Mouse (Mus musculus) embryonic facial prominence, embryonic 10.5 days (tissue): Measurements from ENCODE around the gene Lrp6. TPM values are rescaled to one million over a fixed set of nuclear protein-coding genes. Genes with fewer than 3 reads are reported as not detected.

Experiments
- DNase-seq: peaks from one replicate; pipeline ENCODE4 v3.0.0-alpha.2; 2017; ENCODE audit warnings: low spot score
- H3K27ac ChIP-seq: fragments of 300-500 bp; sonication (generic); replicated peaks from 2 replicates; pipeline ENCODE4 v1.5.1; 2016; ENCODE audit warnings: mild to moderate bottlenecking
- H3K27me3 ChIP-seq: fragments of 300-500 bp; sonication (generic); replicated peaks from 2 replicates; pipeline ENCODE4 v1.6.1; 2016; ENCODE audit warnings: low read depth, mild to moderate bottlenecking; ENCODE audit not compliant: poor library complexity, severe bottlenecking
- H3K36me3 ChIP-seq: fragments of 300-500 bp; sonication (generic); replicated peaks from 2 replicates; pipeline ENCODE4 v1.6.1; 2016; ENCODE audit warnings: mild to moderate bottlenecking, moderate library complexity
- H3K4me1 ChIP-seq: fragments of 300-500 bp; sonication (generic); 2 replicates; pipeline ENCODE4 v1.6.1; 2016
- H3K4me3 ChIP-seq: fragments of 300-500 bp; sonication (generic); 2 replicates; pipeline ENCODE4 v1.5.1; 2016; ENCODE audit warnings: mild to moderate bottlenecking, moderate library complexity
- H3K9me3 ChIP-seq: fragments of 300-500 bp; sonication (generic); 2 replicates; pipeline ENCODE4 v1.6.1; 2016; ENCODE audit warnings: mild to moderate bottlenecking
- WGBS: fragments of 180-500 bp; shearing (Covaris S2); methylation state at CpG from one replicate; pipeline ENCODE4 v1.1.7; 2016; 5-methylcytosine and 5-hydroxymethylcytosine counted together
- polyA plus RNA-seq: library from polyadenylated mRNA; unstranded; fragments of >200 nt; fragmentation: Nextera tagmentation; extraction: Ambion mirVana; gene quantifications from 2 replicates; pipeline ENCODE4 v1.2.1, GENCODE M21; 2016

Gene Lrp6
- polyA plus RNA-seq, 1 experiment from 2014 or later = 27.1 TPM

DNA sequence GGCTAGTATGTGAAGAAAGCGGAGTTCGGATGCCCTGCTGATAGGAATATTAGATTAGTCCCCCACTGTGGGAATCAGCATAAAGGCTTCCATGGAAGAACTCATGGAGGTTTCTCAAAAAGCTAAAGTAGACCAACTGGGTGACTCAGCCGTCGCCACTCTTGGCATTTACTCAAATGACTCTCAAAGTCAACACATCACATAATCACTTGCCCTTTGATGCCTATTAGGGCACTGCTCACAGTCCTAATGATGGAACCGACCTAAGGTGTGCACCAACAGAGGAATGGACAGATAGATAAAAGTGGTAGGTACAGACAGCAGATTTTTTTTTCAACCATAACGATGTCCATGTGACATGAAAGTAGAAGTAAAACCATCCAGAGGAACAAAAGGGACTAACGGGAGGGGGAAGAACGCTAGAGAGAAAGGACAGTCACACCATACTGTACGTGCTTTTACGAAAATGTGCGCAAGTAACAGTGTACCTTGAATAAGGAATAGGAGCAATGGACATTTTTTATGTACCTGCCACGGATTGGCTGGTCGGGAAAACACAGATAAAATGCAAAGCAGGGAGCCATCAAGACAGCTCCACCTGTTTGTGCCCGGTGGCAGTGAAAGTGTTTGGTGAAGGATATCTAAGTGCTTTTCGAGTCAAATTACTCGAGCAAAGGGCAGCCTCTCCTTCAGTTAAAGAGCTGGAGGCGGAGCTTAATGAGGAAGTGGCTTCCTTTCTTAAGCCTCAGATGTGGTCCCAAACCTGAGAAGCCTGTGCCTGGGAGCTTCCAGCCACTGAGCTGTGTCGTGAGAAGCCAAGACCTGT, 152.8 kb downstream of the Lrp6 start:
- H3K4me3 ChIP-seq = no peak overlapping the region
- no peak overlapping the region; the same call in 1 of the 2 replicates for H3K27ac ChIP-seq
- H3K36me3 ChIP-seq = no peaks in the 10 kb centered on the region
- WGBS = 63% methylated on average over 18 of the region's 18 CpGs
- H3K27me3 ChIP-seq = no peaks in the 10 kb centered on the region
- DNase-seq = no peak
- H3K4me1 ChIP-seq = peaks cover 14% of the 10 kb centered on the region
- H3K9me3 ChIP-seq = no peaks in the 10 kb centered on the region

DNA sequence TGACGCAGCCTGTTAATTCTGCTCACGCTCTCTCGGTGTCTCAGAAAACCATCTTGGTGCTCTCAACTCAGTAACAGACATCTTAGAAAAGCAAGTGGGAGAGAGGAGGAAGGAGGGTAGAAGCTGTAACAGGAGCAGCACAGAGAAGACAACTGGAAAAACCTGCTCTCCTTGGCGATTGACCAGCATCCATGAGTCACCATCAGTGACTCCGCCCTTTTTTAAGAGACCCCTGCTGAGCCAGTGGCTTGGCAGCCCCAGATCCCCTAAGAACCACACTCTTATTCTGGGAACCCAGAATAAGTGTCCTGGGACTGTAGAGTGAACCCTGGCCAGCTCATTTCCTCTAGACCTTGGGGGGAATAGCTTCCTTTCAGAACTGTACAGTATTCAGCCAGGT, 159.5 kb downstream of the Lrp6 start:
- no peak for DNase-seq
- H3K36me3 ChIP-seq = no peaks in the 10 kb centered on the region
- H3K27me3 ChIP-seq = no peaks in the 10 kb centered on the region

GRCm38 (mm10) chr6:134403684-134404070, 163.1 kb downstream of the Lrp6 start:
- H3K36me3 ChIP-seq = no peaks in the 10 kb centered on the region
- no peaks in the 10 kb centered on the region for H3K9me3 ChIP-seq
- H3K27ac ChIP-seq = no peak overlapping the region
- DNase-seq = no peak
- 87% methylated on average over 9 of the region's 9 CpGs for WGBS
- no peaks in the 10 kb centered on the region for H3K27me3 ChIP-seq
- peaks cover 5% of the 10 kb centered on the region; the same call in 1 of the 2 replicates for H3K4me1 ChIP-seq
- H3K4me3 ChIP-seq = no peak overlapping the region

More for the DNA sequence above, 159.5 kb downstream of the Lrp6 start:
- Histone ChIP-seq H3K27ac (no peak overlapping the region), H3K4me3 (no peak overlapping the region), H3K9me3 (no peaks in the 10 kb centered on the region), H3K4me1 (peaks cover 5% of the 10 kb centered on the region; the same call in 1 of the 2 replicates)
- WGBS = 52% methylated on average over 5 of the region's 5 CpGs

- Histone ChIP-seq H3K4me1 (peaks cover 5% of the 10 kb centered on the region; the same call in 1 of the 2 replicates), H3K27me3 (no peaks in the 10 kb centered on the region), H3K36me3 (no peaks in the 10 kb centered on the region), H3K4me3 (no peak overlapping the region), H3K27ac (no peak overlapping the region), H3K9me3 (no peaks in the 10 kb centered on the region)
- DNase-seq = peak; percentile 79
- WGBS = 40% methylated on average over 16 of the region's 16 CpGs
Measured at GRCm38 (mm10) chr6:134402914-134403683, 163.7 kb downstream of the Lrp6 start.

Other genes starting within 250 kb of the Lrp6 start
- 0.47 and 0.74 TPM in 2 replicates for gene Bcl2l14, start 170.6 kb downstream of the Lrp6 start, polyA plus RNA-seq
- gene Mansc1, start 65.5 kb upstream of the Lrp6 start, polyA plus RNA-seq = 0.44 and 0.71 TPM in 2 replicates
- 17.7 and 18.4 TPM in 2 replicates for gene Borcs5, start 72.5 kb upstream of the Lrp6 start, polyA plus RNA-seq
- gene Dusp16, start 225.7 kb upstream of the Lrp6 start, polyA plus RNA-seq = 11.9 TPM in 2 replicates